Mouse (Mus musculus): ENCODE results near the gene Olig3. TPM values are rescaled to one million over a fixed set of nuclear protein-coding genes. Genes with fewer than 3 reads are reported as not detected.

Olig3 gene
- polyA plus RNA-seq (2012; rRNA removed; ENCODE audit: low replicate concordance): 0.06 TPM in 1 of 2 replicates, not detected in the other

DNA sequence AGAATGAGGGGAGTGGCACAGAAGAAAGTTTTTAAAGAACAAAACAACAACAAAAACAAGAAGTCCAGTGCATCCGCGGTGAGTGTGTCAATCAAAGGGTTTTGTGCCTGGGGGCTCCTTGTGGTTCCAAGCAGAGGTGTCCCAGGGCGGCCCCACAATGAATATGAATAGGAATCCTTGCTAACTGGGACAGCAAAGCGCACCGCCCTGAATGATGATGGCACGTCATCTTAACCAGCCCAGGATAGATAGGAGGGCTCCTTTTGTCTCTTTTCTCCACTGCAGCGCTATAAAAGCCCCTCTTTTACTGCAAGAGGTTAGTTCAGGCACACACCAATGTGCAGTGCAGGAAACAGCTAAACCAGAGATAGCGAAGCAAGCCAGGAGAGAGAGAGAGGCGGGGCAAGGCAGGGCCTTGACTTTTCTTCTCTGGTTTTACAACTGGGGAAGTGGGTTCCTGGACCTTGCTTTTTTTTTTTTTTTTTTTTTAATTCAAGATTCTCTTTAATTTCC, at the start of gene Olig3:
Olig3 (plus strand) TSS at position 463 of the 513 bp plus-strand sequence.

Other genes starting within 250 kb of the Olig3 start
- 47.4 and 83.9 TPM in 2 replicates for gene Ifngr1, start 235.4 kb downstream of the Olig3 start, polyA plus RNA-seq (2012; rRNA removed; ENCODE audit: low replicate concordance)

All from subcutaneous adipose tissue, adult 2 months (tissue).